Comparison of ENCODE assay signal across 11 mouse cellular contexts in genomic region chr10:62356105-62356730, GRCm38 (mm10). TPM values are rescaled to one million over a fixed set of nuclear protein-coding genes. Genes with fewer than 3 reads are reported as not detected.
DNase-seq lines count a peak whose midpoint lies in the region; ATAC-seq and TF ChIP-seq lines count a peak whose summit lies in the region.
"Had no signal": no experiment of that assay in that cellular context is flagged by ENCODE, and none has a peak within 500 bp of the region (broad histone marks: within the 10 kb centered on the region; RNA-seq: fewer than 3 reads in every experiment).

No protein-coding gene starts in this region.

- H3K36me3 ChIP-seq in forebrain, postnatal 0 days (ENCODE audit: insufficient read depth) = no peaks in the 10 kb centered on the region
- no peaks in the 10 kb centered on the region for H3K36me3 ChIP-seq in forebrain, embryonic 13.5 days (ENCODE audit: poor library complexity, severe bottlenecking)
- H3K36me3 ChIP-seq: embryonic facial prominence, embryonic 12.5 days; lung, embryonic 15.5 days had no signal

- H3K9ac ChIP-seq in forebrain, postnatal 0 days = no peak overlapping the region
- no peak overlapping the region for H3K9ac ChIP-seq in forebrain, embryonic 13.5 days
- H3K9ac ChIP-seq: lung, embryonic 15.5 days had no signal

- H3K27me3 ChIP-seq in forebrain, postnatal 0 days (ENCODE audit: insufficient read depth, low read length) = no peaks in the 10 kb centered on the region
- no peaks in the 10 kb centered on the region for H3K27me3 ChIP-seq in forebrain, embryonic 13.5 days
- H3K27me3 ChIP-seq: embryonic facial prominence, embryonic 12.5 days; lung, embryonic 15.5 days; Patski had no signal

- ATAC-seq in forebrain, postnatal 0 days = peak; percentile 79
- ATAC-seq in forebrain, embryonic 13.5 days = no peak
- ATAC-seq in monocyte, adult 5-6 weeks (replicated peaks; ENCODE audit: insufficient number of reproducible peaks, low FRiP score, low TSS enrichment, poor library complexity, severe bottlenecking) = no peak
- ATAC-seq: Patski had no signal

- peak; percentile 48 for DNase-seq in forebrain, postnatal 0 days
- DNase-seq in 3134 (ENCODE audit: extremely low read depth, insufficient read length, low spot score) = peak; percentile 37
- DNase-seq in cerebellum, postnatal 25 days = peak; percentile 24 to 49
- DNase-seq in left cerebral cortex, adult 2 months (ENCODE audit: extremely low spot score in 1 of 2, low spot score in 2 of 2) = peak in 1 of 2 experiments; percentile 45
- DNase-seq in thymus, postnatal 0 days (ENCODE audit: low spot score) = no peak
- DNase-seq in lung, postnatal 25 days (ENCODE audit: low spot score) = no peak

- H3K4me2 ChIP-seq in forebrain, postnatal 0 days (ENCODE audit: low read depth) = no peak overlapping the region
- H3K4me2 ChIP-seq in forebrain, embryonic 13.5 days = no peak overlapping the region
- H3K4me2 ChIP-seq: embryonic facial prominence, embryonic 12.5 days; lung, embryonic 15.5 days had no signal

- TF ChIP-seq CTCF in forebrain, postnatal 0 days (IDR thresholded peaks at IDR 0.05; ENCODE audit: low read depth) = no peak
- no peak for TF ChIP-seq CTCF in left cerebral cortex, adult 2 months (IDR thresholded peaks at IDR 0.05)

- intact Hi-C loops in left cerebral cortex, adult 2 months (cut with DNase I) = no loop called here

- no peaks in the 10 kb centered on the region for H3K4me1 ChIP-seq in forebrain, postnatal 0 days (ENCODE audit: insufficient read depth)
- no peaks in the 10 kb centered on the region for H3K4me1 ChIP-seq in forebrain, embryonic 13.5 days
- H3K4me1 ChIP-seq: embryonic facial prominence, embryonic 12.5 days; lung, embryonic 15.5 days had no signal

- H3K4me3 ChIP-seq in forebrain, postnatal 0 days (ENCODE audit: low read depth, low read length) = no peak overlapping the region
- no peak overlapping the region for H3K4me3 ChIP-seq in forebrain, embryonic 13.5 days
- no peak overlapping the region for H3K4me3 ChIP-seq in left cerebral cortex, adult 2 months
- H3K4me3 ChIP-seq: embryonic facial prominence, embryonic 12.5 days; lung, embryonic 15.5 days had no signal

- H3K9me3 ChIP-seq in forebrain, postnatal 0 days (ENCODE audit: low read length) = no peaks in the 10 kb centered on the region
- H3K9me3 ChIP-seq in forebrain, embryonic 13.5 days (replicated peaks) = no peaks in the 10 kb centered on the region
- H3K9me3 ChIP-seq: embryonic facial prominence, embryonic 12.5 days; lung, embryonic 15.5 days had no signal

- H3K27ac ChIP-seq in forebrain, postnatal 0 days (ENCODE audit: low read depth, low read length) = no peak overlapping the region
- H3K27ac ChIP-seq in forebrain, embryonic 13.5 days = no peak overlapping the region
- H3K27ac ChIP-seq in left cerebral cortex, adult 2 months = peak overlapping the region; percentile 56
- H3K27ac ChIP-seq: embryonic facial prominence, embryonic 12.5 days; lung, embryonic 15.5 days had no signal

- 71% methylated on average over 17 of the region's 17 CpGs for WGBS in forebrain, postnatal 0 days
- 81% methylated on average over 17 of the region's 17 CpGs for WGBS in forebrain, embryonic 13.5 days

RNA-seq across cellular contexts. Expression of gene Hk1, which starts 23.5 kb away (rescaled TPM):
- 86.2 and 90.1 TPM in 2 replicates for total RNA-seq in forebrain, postnatal 0 days (2014; rRNA removed)
- polyA plus RNA-seq in forebrain, postnatal 0 days (2015; fragmentation: Nextera tagmentation; extraction: Ambion mirVana) = 109 and 140 TPM in 2 replicates
- polyA plus RNA-seq in forebrain, embryonic 13.5 days (2015; fragmentation: Nextera tagmentation; extraction: Ambion mirVana) = 39.5 and 46.8 TPM in 2 replicates
- total RNA-seq in left cerebral cortex, adult 2 months (2021) = 100 to 1,000 TPM; 298 to 310 TPM
- polyA plus RNA-seq in thymus, postnatal 0 days (2015; fragmentation: Nextera tagmentation; extraction: Ambion mirVana) = 37.2 and 37.4 TPM in 2 replicates
- 33.1 to 66.9 TPM (median 39.5 TPM) in 3 replicates for total RNA-seq in monocyte, adult 5-6 weeks (2017)

Comparison
In these comparisons a context has a peak if more than half of its experiments do, and no peak if none do; other contexts are left out.
1. DNase-seq: peak in forebrain, postnatal 0 days (single experiment), 3134 (single experiment) and cerebellum, postnatal 25 days (2 of 2); none in thymus, postnatal 0 days (single experiment) and lung, postnatal 25 days (single experiment).